ENCODE assay signal across 24 mouse cellular contexts in the genomic region with DNA sequence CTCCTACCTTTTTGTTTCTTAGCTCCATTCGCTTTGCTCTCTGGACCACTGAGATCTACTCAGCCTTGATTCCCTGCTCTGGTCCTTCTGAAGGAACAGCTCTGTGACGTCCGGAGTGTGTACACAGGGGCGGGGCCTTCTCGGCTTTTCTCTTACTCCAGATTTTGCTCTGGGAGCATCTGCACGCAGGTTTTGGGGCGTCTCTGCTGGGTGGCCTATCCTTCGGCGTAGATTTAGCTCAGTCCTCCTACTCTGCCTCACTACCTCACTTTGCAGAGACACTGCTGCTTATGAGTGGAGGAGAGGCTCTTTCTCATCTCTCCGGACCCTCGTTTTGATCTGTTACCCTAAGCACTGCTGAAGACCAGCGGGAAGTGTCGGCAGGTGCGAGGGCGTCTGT.
"Had no signal": no experiment of that assay in that cellular context is flagged by ENCODE, and none has a peak within 500 bp of the region (broad histone marks: within the 10 kb centered on the region; RNA-seq: fewer than 3 reads in every experiment).

No protein-coding gene starts in this region.

- H3K27ac ChIP-seq: gastrocnemius, adult 2 months; hindbrain, embryonic 13.5 days; hindbrain, embryonic 15.5 days; hindbrain, postnatal 0 days; intestine, embryonic 15.5 days; kidney, embryonic 15.5 days; kidney, postnatal 0 days; limb, embryonic 13.5 days; limb, embryonic 15.5 days; liver, embryonic 12.5 days; liver, embryonic 14.5 days had no signal

- H3K27me3 ChIP-seq: heart, embryonic 12.5 days; hindbrain, embryonic 13.5 days; hindbrain, embryonic 15.5 days; intestine, embryonic 15.5 days; kidney, embryonic 15.5 days; limb, embryonic 13.5 days; limb, embryonic 15.5 days; liver, embryonic 12.5 days had no signal

- H3K4me3 ChIP-seq: gastrocnemius, adult 2 months; heart, embryonic 12.5 days; hindbrain, embryonic 13.5 days; hindbrain, embryonic 15.5 days; intestine, embryonic 15.5 days; kidney, embryonic 15.5 days; limb, embryonic 13.5 days; limb, embryonic 15.5 days; liver, embryonic 12.5 days had no signal

- ATAC-seq: hindbrain, postnatal 0 days; intestine, embryonic 15.5 days; liver, embryonic 12.5 days had no signal

- H3K4me1 ChIP-seq: heart, embryonic 12.5 days; hindbrain, embryonic 13.5 days; hindbrain, embryonic 15.5 days; intestine, embryonic 15.5 days; limb, embryonic 13.5 days; limb, embryonic 15.5 days; liver, embryonic 12.5 days had no signal

- H3K4me2 ChIP-seq: heart, embryonic 12.5 days; hindbrain, embryonic 13.5 days; hindbrain, embryonic 15.5 days; intestine, embryonic 15.5 days; kidney, embryonic 15.5 days; limb, embryonic 13.5 days; limb, embryonic 15.5 days; liver, embryonic 12.5 days had no signal

- H3K9me3 ChIP-seq: hindbrain, embryonic 15.5 days; intestine, embryonic 15.5 days; kidney, embryonic 15.5 days; limb, embryonic 13.5 days; limb, embryonic 15.5 days; liver, embryonic 12.5 days had no signal

- H3K36me3 ChIP-seq: heart, embryonic 12.5 days; hindbrain, embryonic 13.5 days; hindbrain, embryonic 15.5 days; intestine, embryonic 15.5 days; kidney, embryonic 15.5 days; limb, embryonic 13.5 days; limb, embryonic 15.5 days; liver, embryonic 12.5 days had no signal

- H3K9ac ChIP-seq: heart, embryonic 12.5 days; hindbrain, embryonic 13.5 days; hindbrain, embryonic 15.5 days; intestine, embryonic 15.5 days; kidney, embryonic 15.5 days; limb, embryonic 13.5 days; limb, embryonic 15.5 days; liver, embryonic 12.5 days; liver, embryonic 14.5 days had no signal

- DNase-seq: gastrocnemius, adult 2 months; gastrocnemius, postnatal 14 days; gastrocnemius, postnatal 36 days; heart, adult 18-20 months; heart, postnatal 10 days; kidney, adult 11 months; kidney, adult 2 months; kidney, adult 9 months; kidney, postnatal 14 days; kidney, postnatal 36 days; layer of hippocampus, adult 9-11 months; layer of hippocampus, postnatal 36 days; left cerebral cortex, postnatal 4 days had no signal
